Mouse (Mus musculus): ENCODE results near the gene Mphosph10. TPM values are rescaled to one million over a fixed set of nuclear protein-coding genes. Genes with fewer than 3 reads are reported as not detected.

Gene Mphosph10
- total and polyA plus RNA-seq, 2 experiments: 0.61 to 4.8 TPM

DNA sequence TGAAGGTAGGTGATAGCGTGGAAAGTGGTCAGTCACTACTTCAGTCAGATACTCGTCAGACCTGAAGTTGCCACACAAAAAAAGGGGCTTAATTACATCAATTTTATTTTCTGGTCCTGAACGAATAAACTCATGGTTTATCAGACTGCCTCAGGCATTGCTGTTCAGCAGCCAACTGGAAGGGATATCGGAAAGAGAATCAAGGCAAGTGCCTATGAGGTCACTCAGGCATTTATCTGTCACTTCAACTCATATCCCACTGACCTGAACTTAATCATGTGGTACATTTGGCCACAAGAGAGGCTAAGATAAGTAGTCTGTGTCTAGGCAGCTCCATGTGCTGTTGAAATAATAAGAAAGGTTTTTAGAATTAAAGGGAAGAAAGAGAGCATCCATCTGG lies 10.4 kb upstream of the Mphosph10 start:
- H3K79me2 ChIP-seq (ENCODE audit: control insufficient read depth, insufficient read depth, low read length): no peaks in the 10 kb centered on the region
- TF ChIP-seq CTCF (IDR thresholded peaks at IDR 0.05; ENCODE audit: low read depth, low read length) (no peak), POLR2A (IDR thresholded peaks at IDR 0.05; ENCODE audit: extremely low read depth, insufficient read depth, low read length) (no peak)
- H3K36me3 ChIP-seq (ENCODE audit: control insufficient read depth, insufficient read depth, low read length): peaks cover 31% of the 10 kb centered on the region
- H3K27me3 ChIP-seq (ENCODE audit: control insufficient read depth, insufficient read depth, low read length): no peaks in the 10 kb centered on the region
- no peak for DNase-seq (ENCODE audit: extremely low read depth, low read depth, low spot score)
- H3K9ac ChIP-seq (ENCODE audit: low read depth, low read length): no peak overlapping the region
- H3K4me3 ChIP-seq (ENCODE audit: insufficient read depth, low read depth, low read length): no peak overlapping the region
- WGBS: 91% methylated on average over 4 of the region's 4 CpGs
- H3K27ac ChIP-seq (replicated peaks; ENCODE audit: insufficient read depth, low read depth, low read length): no peak overlapping the region
- H3K4me1 ChIP-seq (ENCODE audit: control insufficient read depth, insufficient read depth, low read length): no peaks in the 10 kb centered on the region

DNA sequence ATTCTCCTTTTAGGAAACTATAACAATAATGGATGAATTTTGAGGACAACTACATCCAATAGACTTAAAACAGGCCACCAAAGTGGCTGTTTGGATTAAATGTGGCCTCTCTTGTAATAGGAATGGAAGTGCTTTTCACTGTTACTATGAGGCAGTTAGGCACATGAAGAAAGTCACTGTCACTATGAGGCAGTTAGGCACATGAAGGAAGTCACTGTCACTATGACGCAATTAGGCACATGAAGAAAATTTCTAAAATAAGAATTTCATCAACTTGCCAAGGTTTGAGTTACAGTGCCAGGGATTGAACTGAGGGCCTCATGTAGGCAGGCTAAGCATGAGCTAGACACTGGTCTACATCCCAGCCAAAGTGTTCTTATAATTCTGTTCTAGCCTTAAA lies 8.7 kb upstream of the Mphosph10 start:
- no peak overlapping the region for H3K9ac ChIP-seq (ENCODE audit: low read depth, low read length)
- H3K27me3 ChIP-seq (ENCODE audit: control insufficient read depth, insufficient read depth, low read length): no peaks in the 10 kb centered on the region
- 70% methylated on average over 1 of the region's 1 CpGs for WGBS
- H3K27ac ChIP-seq (replicated peaks; ENCODE audit: insufficient read depth, low read depth, low read length): no peak overlapping the region
- H3K4me3 ChIP-seq (ENCODE audit: insufficient read depth, low read depth, low read length): no peak overlapping the region
- peak; percentile 56 for DNase-seq (ENCODE audit: extremely low read depth, low read depth, low spot score)
- no peak for TF ChIP-seq CTCF (IDR thresholded peaks at IDR 0.05; ENCODE audit: low read depth, low read length)
- TF ChIP-seq POLR2A (IDR thresholded peaks at IDR 0.05; ENCODE audit: extremely low read depth, insufficient read depth, low read length): no peak
- H3K36me3 ChIP-seq (ENCODE audit: control insufficient read depth, insufficient read depth, low read length): peaks cover 20% of the 10 kb centered on the region
- H3K4me1 ChIP-seq (ENCODE audit: control insufficient read depth, insufficient read depth, low read length): no peaks in the 10 kb centered on the region
- no peaks in the 10 kb centered on the region for H3K79me2 ChIP-seq (ENCODE audit: control insufficient read depth, insufficient read depth, low read length)

DNA sequence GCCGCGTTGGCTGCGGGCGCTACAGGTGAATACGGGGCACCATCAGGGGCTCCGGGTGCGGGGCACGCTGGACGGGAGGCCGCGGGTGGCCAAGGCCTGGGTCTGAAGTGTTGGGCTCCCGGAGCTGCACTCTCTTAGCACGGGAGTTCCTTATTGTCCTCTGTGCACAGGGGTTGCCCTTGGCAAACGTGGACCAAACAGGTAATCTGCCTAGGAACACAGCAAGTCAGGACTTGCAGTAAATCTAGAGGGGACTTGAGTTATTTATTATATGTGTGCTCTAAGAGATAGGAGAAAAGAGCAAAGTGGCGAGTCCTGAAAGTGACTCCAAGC lies 717 bp upstream of the Mphosph10 start:
- Histone ChIP-seq H3K4me1 (ENCODE audit: control insufficient read depth, insufficient read depth, low read length) (peaks cover 10% of the 10 kb centered on the region), H3K9ac (ENCODE audit: low read depth, low read length) (peak overlapping the region; percentile 86), H3K36me3 (ENCODE audit: control insufficient read depth, insufficient read depth, low read length) (peaks cover 16% of the 10 kb centered on the region), H3K4me3 (ENCODE audit: insufficient read depth, low read depth, low read length) (peak overlapping the region; percentile 94), H3K27ac (replicated peaks; ENCODE audit: insufficient read depth, low read depth, low read length) (peak overlapping the region; percentile 92), H3K79me2 (ENCODE audit: control insufficient read depth, insufficient read depth, low read length) (peaks cover 6% of the 10 kb centered on the region; the same call in 1 of the 2 replicates), H3K27me3 (ENCODE audit: control insufficient read depth, insufficient read depth, low read length) (no peaks in the 10 kb centered on the region)
- under 1% methylated on average over 15 of the region's 15 CpGs for WGBS
- DNase-seq (ENCODE audit: extremely low read depth, low read depth, low spot score): no peak
- TF ChIP-seq CTCF (IDR thresholded peaks at IDR 0.05; ENCODE audit: low read depth, low read length): no peak
- no peak for TF ChIP-seq POLR2A (IDR thresholded peaks at IDR 0.05; ENCODE audit: extremely low read depth, insufficient read depth, low read length)

DNA sequence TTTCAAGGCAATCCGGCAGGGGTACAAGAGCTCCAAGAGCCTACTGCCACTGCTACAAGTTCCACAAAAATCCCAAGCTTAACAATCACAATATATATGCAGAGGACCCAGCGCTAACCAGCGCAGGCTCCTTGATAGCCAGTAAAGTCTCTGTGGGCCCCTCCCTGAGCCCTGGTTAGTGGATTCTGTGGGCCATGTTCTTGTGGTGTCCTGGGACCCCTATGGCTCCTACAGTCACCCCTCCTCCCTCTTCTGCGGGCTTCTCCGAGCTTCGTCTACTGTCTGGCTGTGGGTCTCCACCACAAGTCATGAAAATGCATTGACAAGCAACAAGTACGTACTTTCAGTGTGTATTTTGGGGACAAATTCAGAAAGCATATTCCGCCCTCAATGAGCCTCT lies 589 bp downstream of the Mphosph10 start:
- 3% methylated on average over 8 of the region's 8 CpGs for WGBS
- Histone ChIP-seq H3K36me3 (ENCODE audit: control insufficient read depth, insufficient read depth, low read length) (peaks cover 27% of the 10 kb centered on the region), H3K4me3 (ENCODE audit: insufficient read depth, low read depth, low read length) (peak overlapping the region; percentile 94), H3K4me1 (ENCODE audit: control insufficient read depth, insufficient read depth, low read length) (peaks cover 10% of the 10 kb centered on the region), H3K27me3 (ENCODE audit: control insufficient read depth, insufficient read depth, low read length) (no peaks in the 10 kb centered on the region), H3K9ac (ENCODE audit: low read depth, low read length) (peak overlapping the region; percentile 91), H3K27ac (replicated peaks; ENCODE audit: insufficient read depth, low read depth, low read length) (peak overlapping the region; percentile 60), H3K79me2 (ENCODE audit: control insufficient read depth, insufficient read depth, low read length) (peaks cover 6% of the 10 kb centered on the region; the same call in 1 of the 2 replicates)
- no peak for DNase-seq (ENCODE audit: extremely low read depth, low read depth, low spot score)
- TF ChIP-seq CTCF (IDR thresholded peaks at IDR 0.05; ENCODE audit: low read depth, low read length): no peak
- no peak for TF ChIP-seq POLR2A (IDR thresholded peaks at IDR 0.05; ENCODE audit: extremely low read depth, insufficient read depth, low read length)

DNA sequence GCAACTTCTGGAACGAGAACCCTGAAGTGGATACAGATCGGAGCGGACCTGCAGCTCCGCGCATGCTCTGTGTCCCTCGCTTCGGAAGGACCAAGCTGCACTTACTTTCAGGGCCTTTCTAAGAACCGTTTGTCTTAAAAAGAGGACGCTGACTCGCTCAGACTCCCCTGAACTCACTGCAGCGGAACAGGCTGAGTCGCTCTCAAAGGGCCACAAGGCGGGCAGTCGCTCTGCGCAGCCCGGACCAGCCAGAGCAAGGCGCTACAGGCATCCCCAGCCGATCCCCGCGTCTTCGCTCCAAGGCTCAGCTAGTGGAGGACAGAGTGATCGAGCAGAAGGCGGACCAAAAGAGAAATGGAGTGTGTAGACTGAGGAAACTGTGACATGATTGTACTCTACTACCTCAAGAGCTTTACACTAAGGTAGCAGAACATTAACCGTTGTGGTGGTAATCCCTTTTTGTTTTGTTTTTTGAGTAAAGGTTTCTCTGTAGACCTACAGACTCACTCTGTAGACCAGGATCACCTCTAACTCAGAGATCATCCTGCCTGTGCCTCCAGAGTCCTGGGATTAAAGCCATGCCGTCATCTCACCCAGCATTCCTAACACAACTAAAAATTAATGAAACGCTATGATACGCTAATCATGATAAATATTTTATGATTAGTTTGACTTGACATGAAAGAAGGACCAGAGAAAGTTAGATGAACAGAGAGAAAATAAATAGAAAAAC lies 18.1 kb downstream of the Mphosph10 start, which contains the start of gene Fan1:
Gene Fan1 (minus strand): TSS at position 266 of the 733 bp plus-strand sequence.
- Histone ChIP-seq H3K79me2 (ENCODE audit: control insufficient read depth, insufficient read depth, low read length) (no peaks in the 10 kb centered on the region), H3K9ac (ENCODE audit: low read depth, low read length) (peak within 1 kb of the TSS; percentile 70), H3K36me3 (ENCODE audit: control insufficient read depth, insufficient read depth, low read length) (peaks cover 25% of the 10 kb centered on the region), H3K27me3 (ENCODE audit: control insufficient read depth, insufficient read depth, low read length) (no peaks in the 10 kb centered on the region), H3K4me1 (ENCODE audit: control insufficient read depth, insufficient read depth, low read length) (no peaks in the 10 kb centered on the region; the same call in 1 of the 2 replicates), H3K27ac (replicated peaks; ENCODE audit: insufficient read depth, low read depth, low read length) (peak within 1 kb of the TSS; percentile 73), H3K4me3 (ENCODE audit: insufficient read depth, low read depth, low read length) (peak within 1 kb of the TSS; percentile 70)
- TF ChIP-seq CTCF (IDR thresholded peaks at IDR 0.05; ENCODE audit: low read depth, low read length) (peak; percentile 44; the same call in 1 of the 2 replicates), POLR2A (IDR thresholded peaks at IDR 0.05; ENCODE audit: extremely low read depth, insufficient read depth, low read length) (peak; percentile 67; the same call in 1 of the 2 replicates)
- DNase-seq (ENCODE audit: extremely low read depth, low read depth, low spot score): peak; percentile 80
- 4% methylated on average over 27 of the region's 27 CpGs for WGBS
